Mouse (Mus musculus) erythroblast, embryonic 14.5 days (primary cell): Measurements from ENCODE around the gene Ola1. TPM values are rescaled to one million over a fixed set of nuclear protein-coding genes. Genes with fewer than 3 reads are reported as not detected.

Experiments used
- H3K27me3 ChIP-seq: 2 replicates; pipeline ENCODE4 v1.6.1; 2012; ENCODE audit warnings: inconsistent platforms; ENCODE audit not compliant: control insufficient read depth
- H3K36me3 ChIP-seq: 2 replicates; pipeline ENCODE4 v1.6.1; 2012; ENCODE audit warnings: mild to moderate bottlenecking, inconsistent platforms; ENCODE audit not compliant: control insufficient read depth
- H3K4me1 ChIP-seq: 2 replicates; pipeline ENCODE4 v1.6.1; 2012; ENCODE audit warnings: inconsistent platforms; ENCODE audit not compliant: control insufficient read depth
- H3K4me3 ChIP-seq: replicated peaks from 2 replicates; pipeline ENCODE3; 2012; ENCODE audit warnings: moderate library complexity, mild to moderate bottlenecking, inconsistent platforms
- H3K9me3 ChIP-seq: 2 replicates; pipeline ENCODE4 v1.6.1; 2012; ENCODE audit warnings: low read length, inconsistent platforms, mixed read lengths; ENCODE audit not compliant: control insufficient read depth
- GATA1 ChIP-seq: IDR thresholded peaks from 2 replicates; pipeline ENCODE4 v1.6.1; 2012; ENCODE audit warnings: low read length, inconsistent platforms, mixed read lengths
- TAL1 ChIP-seq: IDR thresholded peaks from 3 replicates; pipeline ENCODE4 v1.6.1; 2012; ENCODE audit warnings: low read length, inconsistent platforms, mixed read lengths
- polyA plus RNA-seq: library from polyadenylated mRNA; stranded (reverse); fragments of >175 nt; gene quantifications from 2 replicates; pipeline ENCODE4 v1.2.3, GENCODE M21; 2012

Gene Ola1
- polyA plus RNA-seq, 1 experiment, result 3.4 TPM

DNA sequence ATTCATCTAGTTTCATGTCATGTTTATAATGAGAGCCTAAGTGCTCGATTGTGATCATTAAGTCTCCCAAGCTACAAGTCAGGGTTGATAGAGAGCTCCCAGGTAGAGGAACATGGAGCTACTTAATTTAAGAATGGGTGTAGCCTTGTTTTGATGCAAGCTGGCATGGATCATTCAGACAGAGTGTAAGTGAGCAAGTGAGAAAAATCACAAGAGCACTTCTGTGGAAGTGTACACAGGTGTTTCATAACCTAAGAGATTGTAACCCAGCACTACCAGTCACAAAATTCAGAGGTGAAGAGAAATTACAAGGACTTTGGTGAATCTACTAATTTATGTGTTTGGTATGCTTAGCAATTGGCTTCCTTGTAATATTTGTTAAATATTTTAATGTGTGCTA is 54.1 kb downstream of the Ola1 start:
- H3K9me3 ChIP-seq, result no peaks in the 10 kb centered on the region
- H3K36me3 ChIP-seq, result no peaks in the 10 kb centered on the region; the same call in 1 of the 2 replicates
- no peak for TF ChIP-seq GATA1
- TF ChIP-seq TAL1, result no peak
- H3K27me3 ChIP-seq, result no peaks in the 10 kb centered on the region
- no peak overlapping the region for H3K4me3 ChIP-seq
- H3K4me1 ChIP-seq, result peaks cover 4% of the 10 kb centered on the region

DNA sequence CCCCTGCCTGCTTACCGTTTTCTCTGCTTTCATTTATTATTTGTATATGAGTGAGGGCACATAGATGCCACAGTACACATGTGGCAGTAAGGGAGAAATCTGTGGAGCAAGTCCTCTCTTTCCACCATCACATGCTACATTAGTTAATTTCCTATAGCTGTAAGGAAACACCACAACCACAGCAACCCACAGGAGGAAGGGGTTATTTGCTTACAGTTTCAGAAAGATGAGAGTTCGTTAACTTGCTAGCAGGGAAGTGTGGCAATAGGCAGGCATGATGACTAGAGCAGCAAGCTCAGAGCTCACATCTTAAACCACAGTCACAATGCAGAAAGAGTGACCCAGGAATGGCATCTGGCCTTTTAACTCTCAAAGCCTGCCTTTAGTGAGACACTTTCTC is 58.0 kb downstream of the Ola1 start:
- peaks cover 6% of the 10 kb centered on the region for H3K36me3 ChIP-seq
- H3K9me3 ChIP-seq, result no peaks in the 10 kb centered on the region
- no peak overlapping the region for H3K4me3 ChIP-seq
- H3K27me3 ChIP-seq, result no peaks in the 10 kb centered on the region
- TF ChIP-seq GATA1 (no peak), TAL1 (no peak)
- peaks cover 4% of the 10 kb centered on the region for H3K4me1 ChIP-seq

DNA sequence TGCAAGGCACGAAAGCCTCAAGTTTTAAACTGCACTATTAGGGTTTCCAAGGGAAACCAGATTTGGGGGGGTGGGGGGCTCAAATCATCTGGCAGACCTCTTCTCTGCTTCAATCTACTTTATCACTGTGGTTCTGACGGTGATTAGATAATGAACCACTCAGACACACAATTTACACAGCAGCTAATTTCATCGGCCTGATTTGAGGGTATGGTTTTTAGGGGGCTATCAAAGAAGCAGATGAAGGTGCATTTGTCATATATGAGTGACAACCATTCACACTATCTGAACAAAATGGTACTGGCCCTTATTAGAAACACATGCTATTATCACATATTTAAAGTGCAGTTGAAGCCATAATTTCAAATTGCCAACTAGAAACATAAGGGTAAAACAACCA is 61.5 kb downstream of the Ola1 start:
- no peak overlapping the region for H3K4me3 ChIP-seq
- H3K9me3 ChIP-seq, result no peaks in the 10 kb centered on the region
- H3K4me1 ChIP-seq, result peaks cover 4% of the 10 kb centered on the region
- no peaks in the 10 kb centered on the region for H3K27me3 ChIP-seq
- H3K36me3 ChIP-seq, result peaks cover 23% of the 10 kb centered on the region
- TF ChIP-seq TAL1, result no peak
- TF ChIP-seq GATA1, result no peak

DNA sequence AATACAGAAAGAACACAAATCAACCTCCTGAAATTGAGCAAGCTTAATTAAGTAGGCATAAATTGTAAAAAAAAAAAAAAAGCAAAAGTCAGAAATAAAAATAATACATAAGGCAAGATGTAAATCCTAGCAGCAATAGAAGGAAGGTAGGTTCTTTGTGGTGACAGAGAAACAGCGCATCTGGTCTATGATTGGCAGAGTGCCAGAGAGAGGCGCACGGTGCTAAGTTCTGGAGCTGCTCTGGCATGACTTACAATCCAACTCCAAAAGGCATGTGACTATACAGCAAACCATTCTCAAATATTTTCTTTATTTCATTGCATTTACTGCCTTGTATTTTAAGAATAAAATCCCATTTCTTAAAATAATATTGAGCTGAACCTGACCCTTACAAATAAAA is 68.2 kb downstream of the Ola1 start:
- H3K36me3 ChIP-seq, result peaks cover 25% of the 10 kb centered on the region
- H3K4me1 ChIP-seq, result no peaks in the 10 kb centered on the region
- no peaks in the 10 kb centered on the region for H3K27me3 ChIP-seq
- no peaks in the 10 kb centered on the region for H3K9me3 ChIP-seq
- TF ChIP-seq TAL1, result no peak
- TF ChIP-seq GATA1, result no peak
- no peak overlapping the region for H3K4me3 ChIP-seq

DNA sequence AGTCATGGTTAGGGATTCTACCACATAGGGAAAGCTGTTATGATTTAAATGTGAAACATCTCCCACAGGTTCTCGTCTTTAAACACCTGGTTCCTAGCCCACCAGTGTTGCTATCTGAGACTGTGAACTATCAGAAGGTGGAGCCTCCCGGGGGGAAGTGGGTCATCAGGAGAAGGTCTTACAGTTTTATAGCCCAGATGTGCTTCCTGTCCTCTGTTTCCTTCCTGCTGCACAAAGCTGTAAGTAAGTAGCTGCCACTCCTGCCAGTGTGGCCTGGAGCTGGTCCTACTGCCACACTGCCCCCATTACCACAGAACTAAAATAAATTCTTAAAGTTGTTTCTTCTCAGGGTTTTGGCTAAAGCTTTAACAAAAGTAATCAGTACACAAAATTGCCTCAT is 72.6 kb downstream of the Ola1 start:
- peaks cover 10% of the 10 kb centered on the region for H3K36me3 ChIP-seq
- peaks cover 3% of the 10 kb centered on the region; the same call in 1 of the 2 replicates for H3K4me1 ChIP-seq

DNA sequence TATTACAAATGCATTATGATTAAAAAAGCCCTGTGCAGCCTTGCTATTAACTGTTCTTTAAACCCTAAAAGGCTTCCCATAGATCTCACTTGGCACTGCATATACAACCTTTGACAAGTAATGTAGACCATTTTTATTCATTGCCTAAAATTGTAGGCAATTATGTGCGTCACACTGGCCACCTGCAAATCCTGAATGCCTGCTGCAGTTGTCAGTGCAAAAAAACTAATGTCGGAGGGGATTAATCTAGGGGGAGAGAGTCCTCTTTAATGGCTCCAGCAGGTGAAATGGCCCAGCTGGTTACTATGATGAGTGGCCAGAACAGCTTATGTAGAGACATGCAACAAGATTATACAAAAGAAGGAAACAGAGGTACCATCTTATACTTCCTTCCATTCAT is 75.0 kb downstream of the Ola1 start:
- H3K36me3 ChIP-seq, result peaks cover 8% of the 10 kb centered on the region
- no peaks in the 10 kb centered on the region for H3K27me3 ChIP-seq
- H3K9me3 ChIP-seq, result no peaks in the 10 kb centered on the region
- H3K4me3 ChIP-seq, result no peak overlapping the region
- H3K4me1 ChIP-seq, result peaks cover 3% of the 10 kb centered on the region; the same call in 1 of the 2 replicates
- no peak for TF ChIP-seq GATA1
- no peak for TF ChIP-seq TAL1

More for the DNA sequence above, 72.6 kb downstream of the Ola1 start:
- H3K4me3 ChIP-seq, result no peak overlapping the region
- TF ChIP-seq GATA1, result no peak
- TF ChIP-seq TAL1, result no peak
- H3K9me3 ChIP-seq, result no peaks in the 10 kb centered on the region
- no peaks in the 10 kb centered on the region for H3K27me3 ChIP-seq

DNA sequence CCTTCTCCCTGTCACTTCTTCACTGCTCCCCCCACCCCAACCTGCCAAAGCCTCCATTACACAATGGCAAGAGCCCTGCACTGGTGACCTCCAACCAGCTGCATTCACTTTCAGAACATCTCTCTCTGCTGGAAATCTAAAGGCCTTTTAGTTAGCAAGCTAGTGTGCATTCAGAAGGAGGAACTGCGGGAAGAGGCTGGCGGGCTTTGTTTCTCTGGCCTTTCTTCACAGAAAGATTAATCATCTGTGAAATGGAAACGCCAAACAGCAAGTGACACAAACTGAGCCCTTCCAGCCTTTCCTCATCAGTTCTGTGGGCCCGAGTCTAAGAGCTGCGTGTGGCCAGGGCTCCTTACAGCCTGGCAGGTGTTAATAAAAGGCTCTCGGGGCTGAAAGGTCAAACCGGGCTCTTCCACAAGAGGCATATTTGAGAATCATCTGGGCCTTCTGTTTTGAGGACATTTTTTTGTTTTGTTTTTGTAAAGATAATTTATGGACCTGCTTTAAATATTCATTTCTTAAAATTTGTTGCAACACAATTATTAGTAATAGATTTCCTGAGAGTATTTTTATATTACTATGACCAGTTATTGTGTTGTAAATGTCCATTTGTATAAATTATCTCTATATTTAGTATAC is 75.8 kb downstream of the Ola1 start:
- Histone ChIP-seq H3K36me3 (peaks cover 8% of the 10 kb centered on the region), H3K4me3 (no peak overlapping the region), H3K4me1 (peaks cover 3% of the 10 kb centered on the region; the same call in 1 of the 2 replicates), H3K9me3 (no peaks in the 10 kb centered on the region), H3K27me3 (no peaks in the 10 kb centered on the region)
- TF ChIP-seq TAL1 (no peak), GATA1 (no peak)

DNA sequence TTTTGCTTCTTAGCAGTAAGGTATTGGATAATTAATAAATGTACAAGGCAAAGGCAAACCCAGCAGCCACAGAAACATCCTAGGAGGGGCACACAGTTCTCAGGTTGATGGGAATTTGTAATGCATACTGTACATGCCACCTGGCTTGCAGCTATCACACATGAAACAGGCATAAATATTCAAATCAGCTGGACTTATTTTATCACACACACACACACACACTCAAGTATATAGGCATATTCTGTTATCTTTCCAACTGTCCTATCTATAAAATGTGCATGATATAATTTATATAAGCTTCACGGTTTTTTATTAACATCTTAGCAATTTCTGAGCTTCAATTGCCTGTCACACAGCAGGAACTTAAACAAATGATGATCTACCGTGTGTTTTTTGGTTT is 85.8 kb downstream of the Ola1 start:
- peaks cover 7% of the 10 kb centered on the region for H3K36me3 ChIP-seq
- H3K27me3 ChIP-seq, result no peaks in the 10 kb centered on the region
- no peaks in the 10 kb centered on the region for H3K9me3 ChIP-seq
- no peak overlapping the region for H3K4me3 ChIP-seq
- H3K4me1 ChIP-seq, result peaks cover 20% of the 10 kb centered on the region
- TF ChIP-seq TAL1 (peak; percentile 35; the same call in 1 of the 3 replicates), GATA1 (no peak)

DNA sequence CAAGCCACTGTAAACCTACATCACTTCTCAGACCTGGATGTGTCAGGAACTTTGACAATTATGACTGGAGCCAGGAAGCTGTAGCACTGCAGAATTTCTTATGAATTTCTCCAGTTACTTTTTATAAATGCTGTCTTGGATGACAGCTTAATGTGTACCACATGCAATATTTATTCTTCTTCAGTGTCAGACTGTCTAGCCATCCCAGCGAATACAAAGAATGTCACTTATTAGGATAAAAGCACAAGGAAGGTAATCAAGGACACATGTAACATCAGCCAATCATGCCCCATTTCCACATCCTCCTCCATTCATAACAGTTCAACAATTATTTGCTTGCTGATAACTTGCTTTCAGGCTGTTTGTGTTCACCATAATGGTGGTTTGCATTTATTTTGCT is 91.0 kb downstream of the Ola1 start:
- peaks cover 8% of the 10 kb centered on the region for H3K4me1 ChIP-seq
- TF ChIP-seq GATA1 (no peak), TAL1 (no peak)
- no peaks in the 10 kb centered on the region for H3K9me3 ChIP-seq
- peaks cover 2% of the 10 kb centered on the region for H3K36me3 ChIP-seq
- H3K4me3 ChIP-seq, result no peak overlapping the region
- no peaks in the 10 kb centered on the region for H3K27me3 ChIP-seq

DNA sequence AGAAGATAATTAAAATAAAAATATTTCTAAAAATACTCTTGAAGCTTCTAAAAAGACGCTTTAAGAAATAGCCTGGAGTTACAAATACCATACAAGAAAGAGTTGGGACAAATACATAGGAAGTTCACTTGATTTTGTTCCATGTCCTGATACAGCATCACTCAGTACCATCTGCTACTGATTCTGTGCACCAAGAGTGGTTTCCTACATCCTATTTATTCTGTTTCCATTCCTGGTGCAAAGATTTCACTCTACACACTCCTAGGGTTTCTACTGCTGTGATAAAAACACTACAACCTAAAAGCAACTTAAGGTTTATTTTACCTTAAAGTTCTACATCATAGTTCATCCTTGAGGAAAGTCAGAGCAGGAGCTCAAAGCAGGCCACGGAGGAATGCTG is 99.9 kb downstream of the Ola1 start:
- H3K4me1 ChIP-seq, result no peaks in the 10 kb centered on the region
- H3K4me3 ChIP-seq, result no peak overlapping the region

More for the DNA sequence above, 99.9 kb downstream of the Ola1 start:
- TF ChIP-seq TAL1, result no peak
- no peak for TF ChIP-seq GATA1
- Histone ChIP-seq H3K36me3 (no peaks in the 10 kb centered on the region), H3K27me3 (no peaks in the 10 kb centered on the region), H3K9me3 (no peaks in the 10 kb centered on the region)
